Mouse (Mus musculus) urinary bladder, postnatal 4 days (tissue): ENCODE results near the gene Galnt2.

Experiments
- DNase-seq, 2 experiments: peaks; one replicate each; pipeline ENCODE4 v3.0.0; 2021 to 2022; ENCODE audit warnings: low spot score in 2 of 2

The Galnt2 gene

GRCm38 (mm10) chr8:124271518-124271917, 40.3 kb downstream of the Galnt2 start:
- DNase-seq: no peak

- DNase-seq: no peak
Measured at GRCm38 (mm10) chr8:124272792-124273191, 41.6 kb downstream of the Galnt2 start.

GRCm38 (mm10) chr8:124273606-124274218, 42.5 kb downstream of the Galnt2 start:
- no peak for DNase-seq

- DNase-seq: no peak
Measured at GRCm38 (mm10) chr8:124274441-124275120, 43.4 kb downstream of the Galnt2 start.

DNA sequence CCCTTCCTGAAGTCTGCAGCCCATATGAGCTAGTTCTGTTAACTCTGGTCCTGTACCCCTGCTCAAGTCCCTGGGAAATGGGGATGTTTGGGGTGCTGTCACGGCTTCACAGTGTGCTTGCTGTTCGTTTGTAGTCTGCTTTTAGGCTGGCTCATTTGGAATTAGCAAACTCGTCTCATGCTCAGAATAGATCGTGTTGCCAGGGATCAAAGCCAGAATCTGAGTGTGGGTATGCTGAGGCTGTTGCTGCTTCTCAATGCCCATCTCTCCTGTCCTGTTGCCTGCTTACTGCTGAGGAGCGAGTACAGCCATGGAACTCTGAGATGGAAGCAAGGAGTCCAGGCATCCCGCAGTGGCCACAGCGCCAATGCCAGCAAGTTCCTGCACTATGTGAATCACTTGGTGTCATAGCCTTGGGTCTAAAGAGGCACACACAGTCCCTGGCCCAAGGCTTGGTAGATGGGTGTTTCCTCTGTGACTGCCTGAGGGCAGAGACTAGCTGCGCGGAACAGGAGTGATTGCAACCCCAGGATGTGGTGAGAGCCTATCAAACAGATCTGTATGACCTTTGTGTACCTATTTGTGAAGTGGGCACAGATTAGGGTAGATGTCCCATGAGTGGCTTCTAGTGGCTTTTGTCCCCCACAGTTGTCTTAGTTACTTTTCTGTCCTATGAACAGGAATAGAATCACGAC, 44.3 kb downstream of the Galnt2 start:
- DNase-seq: no peak

DNA sequence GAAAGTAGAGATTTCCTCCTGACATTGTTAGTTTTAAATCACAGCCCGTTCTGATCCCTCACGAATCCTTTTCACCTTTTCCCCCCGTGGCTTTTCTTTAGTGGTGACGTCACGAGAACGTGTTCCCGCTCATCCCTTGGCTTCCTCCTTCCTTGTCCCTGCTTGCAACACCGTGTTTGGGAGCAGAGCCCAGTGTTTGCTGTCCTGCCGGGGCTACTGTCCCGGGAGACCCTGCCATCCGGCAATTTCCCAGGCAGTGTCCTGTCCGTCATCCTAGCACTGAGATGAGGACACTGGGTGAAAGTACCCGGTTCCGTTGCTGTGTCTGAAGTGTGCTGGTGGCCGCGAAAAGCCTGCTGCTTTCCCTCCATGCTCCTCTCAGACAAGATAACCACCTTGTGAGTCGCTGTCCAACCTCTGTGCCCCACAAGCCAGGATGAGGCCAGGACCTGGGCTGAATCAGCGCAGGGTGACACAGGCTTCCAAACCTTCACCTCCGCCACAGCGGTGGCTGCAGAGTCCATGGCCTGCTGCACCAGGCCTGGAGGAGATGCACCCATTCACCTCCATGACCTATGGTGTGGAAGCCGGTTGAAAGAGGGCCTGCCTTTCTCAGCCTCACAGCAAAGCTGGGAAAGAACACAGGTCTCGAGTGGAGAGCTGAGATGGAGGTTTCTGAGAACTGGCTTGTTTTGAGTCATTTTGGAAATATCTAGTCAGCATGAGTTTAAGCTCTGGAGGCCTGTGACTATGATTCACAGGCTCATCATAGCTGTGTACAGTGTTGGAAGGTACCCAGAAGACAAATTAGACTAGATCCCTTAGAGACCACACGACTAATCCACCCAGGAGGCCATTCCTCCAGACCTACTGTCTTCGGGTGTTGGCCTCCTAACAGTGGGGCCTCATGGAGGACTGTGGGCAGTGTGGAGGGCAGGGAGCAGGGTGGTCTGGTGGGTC, 47.0 kb downstream of the Galnt2 start:
- DNase-seq: no peak

GRCm38 (mm10) chr8:124278956-124279689, 47.9 kb downstream of the Galnt2 start:
- DNase-seq: no peak

- no peak for DNase-seq
Measured at GRCm38 (mm10) chr8:124279690-124279985, 48.4 kb downstream of the Galnt2 start.

DNA sequence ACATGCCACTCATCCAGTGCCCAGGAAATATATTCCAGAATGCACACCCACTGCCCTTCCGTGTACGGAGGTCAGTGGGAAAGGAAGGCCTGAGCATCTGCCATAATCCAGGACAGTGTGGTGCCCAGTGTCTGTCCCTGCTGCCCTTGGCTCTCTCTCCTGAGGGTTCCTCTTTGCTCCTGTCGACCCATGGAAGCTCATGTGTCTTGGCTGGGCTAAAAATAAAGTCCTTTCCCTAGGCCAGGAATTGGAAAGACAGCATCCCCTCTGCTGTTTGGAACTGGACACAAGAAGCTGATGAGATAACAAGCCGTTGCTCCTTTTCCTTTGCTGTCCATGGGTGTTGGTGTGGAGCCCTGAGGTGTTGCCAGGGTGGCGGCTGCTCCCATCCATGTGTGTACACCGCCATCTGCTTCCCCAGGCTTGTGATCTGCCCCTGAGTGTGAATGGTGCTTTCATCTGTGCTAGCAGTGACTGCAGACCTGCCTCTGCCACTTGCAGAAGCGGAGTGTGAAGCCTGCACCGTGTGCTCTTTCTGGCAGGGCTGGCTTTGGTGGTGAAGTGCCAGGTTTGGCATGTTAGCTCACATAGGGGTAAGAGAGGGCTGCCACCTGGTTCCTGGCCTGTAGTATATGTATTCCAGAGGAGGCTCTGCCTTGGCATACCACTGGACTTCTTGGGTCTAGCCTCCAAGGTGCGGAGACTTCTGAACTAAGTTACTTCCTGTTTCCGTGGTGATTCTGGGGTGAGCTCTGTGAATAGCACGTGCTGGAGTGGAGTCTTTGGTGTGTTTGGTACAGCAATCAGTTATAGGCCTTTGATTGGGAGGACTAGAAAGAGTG, 50.7 kb downstream of the Galnt2 start:
- no peak for DNase-seq

GRCm38 (mm10) chr8:124282878-124283630, 51.9 kb downstream of the Galnt2 start:
- no peak for DNase-seq

- DNase-seq: no peak
Measured at GRCm38 (mm10) chr8:124283644-124284332, 52.6 kb downstream of the Galnt2 start.

- DNase-seq: no peak
Measured at GRCm38 (mm10) chr8:124284333-124284711, 53.1 kb downstream of the Galnt2 start.

DNA sequence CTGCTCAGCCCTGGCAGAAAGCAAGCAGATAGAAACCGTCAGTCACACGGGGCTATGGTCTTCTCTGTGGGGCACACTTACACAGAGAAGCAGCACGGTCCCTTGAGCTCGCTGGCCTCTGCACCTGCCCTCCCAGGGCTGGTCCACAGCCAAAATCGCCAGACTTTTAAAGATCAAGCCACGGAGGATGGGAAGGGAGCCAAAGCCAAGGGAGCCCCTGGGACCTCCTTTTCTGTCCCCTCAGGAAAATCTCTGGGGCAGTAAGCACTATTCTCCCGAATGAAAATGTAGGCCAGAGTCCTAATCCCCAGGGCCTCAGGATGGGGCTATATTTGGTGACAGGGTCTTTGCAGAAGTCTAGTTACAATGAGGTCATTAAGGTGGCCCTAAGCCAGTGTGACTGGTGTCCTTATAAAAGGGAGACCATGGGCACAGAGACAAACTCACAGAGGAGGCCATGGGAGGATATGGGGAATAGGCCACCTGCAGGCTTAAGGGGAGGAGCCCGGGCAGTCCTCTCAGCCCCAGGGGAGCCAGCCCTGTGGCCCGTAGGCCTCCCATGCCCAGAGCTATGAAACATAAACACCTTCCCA, 53.9 kb downstream of the Galnt2 start:
- no peak for DNase-seq

- no peak for DNase-seq
Measured at GRCm38 (mm10) chr8:124286461-124287124, 55.4 kb downstream of the Galnt2 start.

DNA sequence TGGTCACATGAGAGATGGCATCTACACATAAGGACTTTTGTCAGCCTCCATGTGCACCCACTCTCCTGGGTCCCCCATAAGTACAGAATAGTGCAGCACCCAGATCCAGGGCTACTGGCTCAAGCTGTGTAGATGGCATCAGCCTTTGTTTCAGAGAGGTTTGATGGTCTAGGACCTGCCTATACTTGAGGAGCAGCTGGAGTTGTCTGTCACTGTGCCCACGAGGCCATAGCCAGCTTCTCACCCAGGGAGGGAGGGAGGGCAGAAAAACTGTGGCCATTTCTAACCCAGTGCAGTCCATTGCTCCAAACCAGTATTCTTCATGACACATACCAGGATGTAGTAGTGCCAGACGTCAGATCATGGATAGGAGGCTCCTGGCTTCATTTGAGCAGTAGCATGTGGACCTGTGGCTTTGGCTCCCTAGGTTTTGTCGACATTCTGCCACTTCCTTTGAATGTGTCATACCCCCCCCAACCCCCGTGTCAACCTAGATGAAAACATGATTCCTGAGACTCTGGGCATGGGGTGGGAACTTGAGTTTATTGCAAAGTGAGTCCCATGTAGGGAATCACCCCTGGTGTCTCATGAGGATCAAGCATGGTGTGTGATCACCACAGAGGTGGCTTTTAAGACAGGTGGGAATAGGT, 57.1 kb downstream of the Galnt2 start:
- DNase-seq: no peak

GRCm38 (mm10) chr8:124289481-124290050, 58.4 kb downstream of the Galnt2 start:
- no peak for DNase-seq
